Mouse (Mus musculus) forebrain, embryonic 14.5 days (tissue): Measurements from ENCODE around the gene Nudt7. TPM values are rescaled to one million over a fixed set of nuclear protein-coding genes. Genes with fewer than 3 reads are reported as not detected.

Experiments
- ATAC-seq: fragments of 200-750 bp; cut with Nextera tagmentation; 2 replicates; pipeline ENCODE4 v1.8.0; 2017; ENCODE audit warnings: mild to moderate bottlenecking, moderate library complexity
- DNase-seq: peaks from one replicate; pipeline ENCODE4 v3.0.0-alpha.2; 2015; ENCODE audit warnings: low spot score
- H3K27ac ChIP-seq: fragments of 300-500 bp; sonication (generic); 2 replicates; pipeline ENCODE4 v1.5.1; 2014; ENCODE audit warnings: low read depth, mild to moderate bottlenecking, control low read depth, low read length, moderate library complexity
- H3K27me3 ChIP-seq: fragments of 300-500 bp; sonication (generic); replicated peaks from 2 replicates; pipeline ENCODE4 v1.6.1; 2014; ENCODE audit warnings: low read length, control low read depth, mixed read lengths; ENCODE audit not compliant: control insufficient read depth, insufficient read depth
- H3K36me3 ChIP-seq: fragments of 300-500 bp; sonication (generic); 2 replicates; pipeline ENCODE4 v1.6.1; 2014; ENCODE audit warnings: low read length, control low read depth; ENCODE audit not compliant: control insufficient read depth, insufficient read depth
- H3K4me1 ChIP-seq: fragments of 300-500 bp; sonication (generic); 2 replicates; pipeline ENCODE4 v1.6.1; 2014; ENCODE audit warnings: antibody characterized with exemption, low read length, control low read depth; ENCODE audit not compliant: control insufficient read depth, insufficient read depth
- H3K4me2 ChIP-seq: fragments of 300-500 bp; sonication (generic); 2 replicates; pipeline ENCODE4 v1.6.1; 2014; ENCODE audit warnings: mild to moderate bottlenecking, control low read depth, low read length
- H3K4me3 ChIP-seq: fragments of 300-500 bp; sonication (generic); 2 replicates; pipeline ENCODE4 v1.5.1; 2014; ENCODE audit warnings: low read depth, low read length, control low read depth
- H3K9ac ChIP-seq: fragments of 300-500 bp; sonication (generic); 2 replicates; pipeline ENCODE4 v1.6.1; 2014; ENCODE audit warnings: mild to moderate bottlenecking, low read length, control low read depth, moderate library complexity
- H3K9me3 ChIP-seq: fragments of 300-500 bp; sonication (generic); replicated peaks from 2 replicates; pipeline ENCODE4 v1.6.1; 2016; ENCODE audit warnings: low read length, control low read depth, mixed read lengths; ENCODE audit not compliant: control insufficient read depth
- WGBS: fragments of 180-500 bp; shearing (Covaris S2); extraction: QIAGEN DNeasy Blood & Tissue Kit; methylation state at CpG from one replicate; pipeline ENCODE4 v1.1.7; 2014; 5-methylcytosine and 5-hydroxymethylcytosine counted together
- polyA plus RNA-seq: library from polyadenylated mRNA; unstranded; fragments of >200 nt; fragmentation: Nextera tagmentation; extraction: Ambion mirVana; gene quantifications from 2 replicates; pipeline ENCODE4 v1.2.1, GENCODE M21; 2014

The Nudt7 gene
- polyA plus RNA-seq, 1 experiment from 2014 or later: 4.6 TPM

GRCm38 (mm10) chr8:114163871-114164270, 30.5 kb downstream of the Nudt7 start:
- no peak for ATAC-seq
- Histone ChIP-seq H3K4me1 (0 out of 2 replicates have a peak, but pooled peaks cover 2% of the 10 kb centered on the region), H3K4me2 (no peak overlapping the region), H3K9me3 (no peaks in the 10 kb centered on the region), H3K27ac (no peak overlapping the region), H3K36me3 (no peaks in the 10 kb centered on the region), H3K27me3 (no peaks in the 10 kb centered on the region), H3K4me3 (no peak overlapping the region), H3K9ac (no peak overlapping the region)
- DNase-seq: no peak
- 84% methylated on average over 3 of the region's 3 CpGs for WGBS

- 86% methylated on average over 6 of the region's 6 CpGs for WGBS
- no peak for DNase-seq
- Histone ChIP-seq H3K4me1 (0 out of 2 replicates have a peak, but pooled peaks cover 2% of the 10 kb centered on the region), H3K27ac (no peak overlapping the region), H3K9me3 (no peaks in the 10 kb centered on the region), H3K9ac (no peak overlapping the region), H3K36me3 (no peaks in the 10 kb centered on the region), H3K4me2 (no peak overlapping the region), H3K27me3 (no peaks in the 10 kb centered on the region), H3K4me3 (no peak overlapping the region)
- ATAC-seq: no peak
These were observed 31.2 kb downstream of the Nudt7 start for GRCm38 (mm10) chr8:114164444-114165096.

- ATAC-seq (no peak), DNase-seq (peak; percentile 16)
- Histone ChIP-seq H3K9me3 (no peaks in the 10 kb centered on the region), H3K27ac (no peak overlapping the region), H3K27me3 (no peaks in the 10 kb centered on the region), H3K9ac (no peak overlapping the region), H3K36me3 (no peaks in the 10 kb centered on the region), H3K4me3 (no peak overlapping the region), H3K4me2 (no peak overlapping the region), H3K4me1 (0 out of 2 replicates have a peak, but pooled peaks cover 2% of the 10 kb centered on the region)
- WGBS: 34% methylated on average over 2 of the region's 2 CpGs
These were observed 32.4 kb downstream of the Nudt7 start for GRCm38 (mm10) chr8:114165741-114166140.

GRCm38 (mm10) chr8:114176721-114177120, 43.4 kb downstream of the Nudt7 start:
- no peak for ATAC-seq
- H3K27me3 ChIP-seq: no peaks in the 10 kb centered on the region
- H3K4me1 ChIP-seq: no peaks in the 10 kb centered on the region
- H3K4me2 ChIP-seq: no peak overlapping the region
- no peak overlapping the region for H3K9ac ChIP-seq
- DNase-seq: no peak
- WGBS: 64% methylated on average over 3 of the region's 3 CpGs
- no peak overlapping the region for H3K27ac ChIP-seq
- no peaks in the 10 kb centered on the region for H3K36me3 ChIP-seq
- no peak overlapping the region for H3K4me3 ChIP-seq
- no peaks in the 10 kb centered on the region for H3K9me3 ChIP-seq

GRCm38 (mm10) chr8:114193334-114193733, 60.0 kb downstream of the Nudt7 start:
- Histone ChIP-seq H3K27ac (no peak overlapping the region), H3K4me3 (no peak overlapping the region), H3K9ac (no peak overlapping the region), H3K36me3 (no peaks in the 10 kb centered on the region), H3K27me3 (no peaks in the 10 kb centered on the region), H3K4me2 (no peak overlapping the region), H3K4me1 (no peaks in the 10 kb centered on the region), H3K9me3 (no peaks in the 10 kb centered on the region)
- WGBS: 90% methylated on average over 5 of the region's 5 CpGs
- no peak for ATAC-seq
- no peak for DNase-seq

GRCm38 (mm10) chr8:114198990-114199389, 65.6 kb downstream of the Nudt7 start:
- no peak overlapping the region for H3K4me3 ChIP-seq
- WGBS: 62% methylated on average over 2 of the region's 2 CpGs
- no peak overlapping the region for H3K9ac ChIP-seq
- no peaks in the 10 kb centered on the region for H3K4me1 ChIP-seq
- ATAC-seq (no peak), DNase-seq (peak; percentile 42)
- no peaks in the 10 kb centered on the region for H3K36me3 ChIP-seq
- no peaks in the 10 kb centered on the region for H3K9me3 ChIP-seq
- H3K27me3 ChIP-seq: no peaks in the 10 kb centered on the region
- H3K27ac ChIP-seq: no peak overlapping the region
- no peak overlapping the region for H3K4me2 ChIP-seq

Other genes with a start within 250 kb of the Nudt7 start
- gene Vat1l, start 72.1 kb downstream of the Nudt7 start, polyA plus RNA-seq: 29.7 and 32.2 TPM in 2 replicates